Mouse (Mus musculus) heart, embryonic 15.5 days (tissue): ENCODE data around the gene Elf2. TPM values are rescaled to one million over a fixed set of nuclear protein-coding genes. Genes with fewer than 3 reads are reported as not detected.

Experiments used
- ATAC-seq: fragments of 200-750 bp; cut with Nextera tagmentation; replicated peaks from 2 replicates; pipeline ENCODE4 v1.8.0; 2017; ENCODE audit warnings: low read depth, moderate TSS enrichment; ENCODE audit not compliant: insufficient number of reproducible peaks, insufficient read depth, low FRiP score
- H3K27ac ChIP-seq: fragments of 300-500 bp; sonication (generic); 2 replicates; pipeline ENCODE4 v1.5.1; 2015; ENCODE audit warnings: mild to moderate bottlenecking, inconsistent platforms
- H3K27me3 ChIP-seq: fragments of 300-500 bp; sonication (generic); 2 replicates; pipeline ENCODE4 v1.6.1; 2015; ENCODE audit warnings: inconsistent platforms
- H3K36me3 ChIP-seq: fragments of 300-500 bp; sonication (generic); 2 replicates; pipeline ENCODE4 v1.6.1; 2015; ENCODE audit warnings: mild to moderate bottlenecking, inconsistent platforms
- H3K4me1 ChIP-seq: fragments of 300-500 bp; sonication (generic); replicated peaks from 2 replicates; pipeline ENCODE4 v1.6.1; 2015; ENCODE audit warnings: inconsistent platforms
- H3K4me2 ChIP-seq: fragments of 300-500 bp; sonication (generic); 2 replicates; pipeline ENCODE4 v1.6.1; 2015; ENCODE audit warnings: inconsistent platforms, mild to moderate bottlenecking, moderate library complexity
- H3K4me3 ChIP-seq: fragments of 300-500 bp; sonication (generic); 2 replicates; pipeline ENCODE4 v1.5.1; 2015; ENCODE audit warnings: mild to moderate bottlenecking, inconsistent platforms
- H3K9ac ChIP-seq: fragments of 300-500 bp; sonication (generic); 2 replicates; pipeline ENCODE4 v1.6.1; 2015; ENCODE audit warnings: mild to moderate bottlenecking, inconsistent platforms
- H3K9me3 ChIP-seq: fragments of 300-500 bp; sonication (generic); replicated peaks from 2 replicates; pipeline ENCODE4 v1.6.1; 2016; ENCODE audit warnings: inconsistent platforms
- WGBS: fragments of 180-500 bp; shearing (Covaris S2); methylation state at CpG from one replicate; pipeline ENCODE4 v1.1.7; 2015; ENCODE audit warnings: mixed read lengths; 5-methylcytosine and 5-hydroxymethylcytosine counted together
- microRNA-seq: library from miRNA; unstranded; fragments of <30 nt; microRNA quantifications from one replicate; pipeline ENCODE4, GENCODE M21; 2016
- polyA plus RNA-seq: library from polyadenylated mRNA; unstranded; fragments of >200 nt; fragmentation: Nextera tagmentation; extraction: Ambion mirVana; gene quantifications from 2 replicates; pipeline ENCODE4 v1.2.1, GENCODE M21; 2015

Gene Elf2
- polyA plus RNA-seq, 1 experiment from 2014 or later = 51.3 TPM

GRCm38 (mm10) chr3:51210485-51210884 is 130.0 kb downstream of the Elf2 start:
- 94% methylated on average over 3 of the region's 3 CpGs for WGBS
- Histone ChIP-seq H3K4me1 (peaks cover 13% of the 10 kb centered on the region), H3K27me3 (no peaks in the 10 kb centered on the region), H3K4me3 (no peak overlapping the region), H3K9me3 (no peaks in the 10 kb centered on the region), H3K9ac (no peak overlapping the region), H3K4me2 (no peak overlapping the region), H3K27ac (no peak overlapping the region), H3K36me3 (no peaks in the 10 kb centered on the region)
- no peak for ATAC-seq

GRCm38 (mm10) chr3:51209503-51210314 is 130.8 kb downstream of the Elf2 start:
- H3K4me1 ChIP-seq = peaks cover 13% of the 10 kb centered on the region
- no peak for ATAC-seq
- no peak overlapping the region for H3K9ac ChIP-seq
- no peaks in the 10 kb centered on the region for H3K27me3 ChIP-seq
- 87% methylated on average over 7 of the region's 7 CpGs for WGBS
- no peak overlapping the region for H3K27ac ChIP-seq
- no peak overlapping the region for H3K4me2 ChIP-seq
- no peaks in the 10 kb centered on the region for H3K36me3 ChIP-seq
- no peaks in the 10 kb centered on the region for H3K9me3 ChIP-seq
- no peak overlapping the region for H3K4me3 ChIP-seq

GRCm38 (mm10) chr3:51208633-51209032 is 131.8 kb downstream of the Elf2 start:
- H3K27ac ChIP-seq = no peak overlapping the region
- no peaks in the 10 kb centered on the region for H3K9me3 ChIP-seq
- peaks cover 13% of the 10 kb centered on the region for H3K4me1 ChIP-seq
- H3K4me3 ChIP-seq = no peak overlapping the region
- H3K9ac ChIP-seq = no peak overlapping the region
- H3K36me3 ChIP-seq = no peaks in the 10 kb centered on the region
- 72% methylated on average over 5 of the region's 5 CpGs for WGBS
- no peak for ATAC-seq
- no peak overlapping the region for H3K4me2 ChIP-seq
- H3K27me3 ChIP-seq = no peaks in the 10 kb centered on the region

GRCm38 (mm10) chr3:51206521-51206920 is 133.9 kb downstream of the Elf2 start:
- ATAC-seq = no peak

GRCm38 (mm10) chr3:51204897-51205296 is 135.6 kb downstream of the Elf2 start:
- Histone ChIP-seq H3K9ac (no peak overlapping the region), H3K4me2 (no peak overlapping the region), H3K4me3 (no peak overlapping the region), H3K27me3 (no peaks in the 10 kb centered on the region), H3K9me3 (no peaks in the 10 kb centered on the region), H3K27ac (no peak overlapping the region), H3K4me1 (peaks cover 16% of the 10 kb centered on the region), H3K36me3 (no peaks in the 10 kb centered on the region)
- ATAC-seq = no peak
- 96% methylated on average over 14 of the region's 14 CpGs for whole genome bisulfite sequencing

More at GRCm38 (mm10) chr3:51206521-51206920, 133.9 kb downstream of the Elf2 start:
- WGBS = 77% methylated on average over 7 of the region's 7 CpGs
- Histone ChIP-seq H3K27ac (no peak overlapping the region), H3K4me3 (no peak overlapping the region), H3K27me3 (no peaks in the 10 kb centered on the region), H3K4me1 (peaks cover 16% of the 10 kb centered on the region), H3K9me3 (no peaks in the 10 kb centered on the region), H3K9ac (no peak overlapping the region), H3K36me3 (no peaks in the 10 kb centered on the region), H3K4me2 (no peak overlapping the region)

GRCm38 (mm10) chr3:51204441-51204840 is 136.0 kb downstream of the Elf2 start:
- WGBS = 87% methylated on average over 5 of the region's 5 CpGs
- Histone ChIP-seq H3K36me3 (no peaks in the 10 kb centered on the region), H3K27me3 (no peaks in the 10 kb centered on the region), H3K4me1 (peaks cover 16% of the 10 kb centered on the region), H3K4me3 (no peak overlapping the region), H3K9ac (no peak overlapping the region), H3K9me3 (no peaks in the 10 kb centered on the region), H3K4me2 (no peak overlapping the region), H3K27ac (no peak overlapping the region)
- no peak for ATAC-seq

GRCm38 (mm10) chr3:51203906-51204305 is 136.6 kb downstream of the Elf2 start:
- Histone ChIP-seq H3K36me3 (no peaks in the 10 kb centered on the region), H3K27ac (no peak overlapping the region), H3K4me2 (no peak overlapping the region), H3K9me3 (no peaks in the 10 kb centered on the region), H3K27me3 (no peaks in the 10 kb centered on the region), H3K4me1 (peaks cover 16% of the 10 kb centered on the region), H3K4me3 (no peak overlapping the region), H3K9ac (no peak overlapping the region)
- 84% methylated on average over 6 of the region's 6 CpGs for WGBS
- no peak for ATAC-seq

Small RNA genes lying within 50 kb of the gene (microRNA-seq; reads per million reads assigned to microRNA genes)
- not detected for gene Gm24282

Other genes with a start within 250 kb of the Elf2 start
- 9.7 and 10.3 TPM in 2 replicates for gene Noct, start 116.2 kb downstream of the Elf2 start, polyA plus RNA-seq
- 6.9 and 9.5 TPM in 2 replicates for gene Mgarp, start 56.1 kb upstream of the Elf2 start, polyA plus RNA-seq
- gene Ndufc1, start 68.3 kb upstream of the Elf2 start, polyA plus RNA-seq = 1,150 and 1,902 TPM in 2 replicates
- gene Naa15, start 74.5 kb upstream of the Elf2 start, polyA plus RNA-seq = 36.5 and 42.5 TPM in 2 replicates
- 14.9 and 17.6 TPM in 2 replicates for gene Rab33b, start 143.3 kb upstream of the Elf2 start, polyA plus RNA-seq
- gene Setd7, start 220.2 kb upstream of the Elf2 start, polyA plus RNA-seq = 3.7 and 5.1 TPM in 2 replicates